In the genomic region with DNA sequence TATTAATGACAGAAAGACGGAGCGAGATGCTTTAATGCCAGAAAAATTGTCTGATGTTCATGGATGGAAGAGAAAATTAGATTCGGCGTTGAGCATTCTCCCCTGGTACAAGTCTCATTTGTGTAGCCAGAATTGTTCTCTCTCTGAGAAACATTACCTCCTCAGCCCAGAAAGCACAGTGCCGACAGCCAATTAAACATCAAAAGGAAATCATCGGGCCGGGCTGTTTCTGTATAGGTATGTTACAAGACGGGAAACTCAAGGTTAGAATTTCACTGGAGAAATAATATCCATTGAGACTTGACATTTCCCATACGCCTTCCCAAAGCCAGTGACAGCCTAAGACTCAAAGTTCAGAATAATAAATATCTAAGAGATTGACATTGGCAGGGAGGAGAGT, we compare ENCODE assay signal across 19 mouse cellular contexts.
DNase-seq lines count a peak whose midpoint lies in the region; ATAC-seq and TF ChIP-seq lines count a peak whose summit lies in the region.
"Had no signal": no experiment of that assay in that cellular context is flagged by ENCODE, and none has a peak within 500 bp of the region (broad histone marks: within the 10 kb centered on the region; RNA-seq: fewer than 3 reads in every experiment).

No protein-coding gene starts in this region.

- no peaks in the 10 kb centered on the region for H3K9me3 ChIP-seq in kidney, embryonic 15.5 days (replicated peaks)
- no peaks in the 10 kb centered on the region for H3K9me3 ChIP-seq in embryonic facial prominence, embryonic 10.5 days
- H3K9me3 ChIP-seq in intestine, postnatal 0 days (ENCODE audit: control insufficient read depth), result no peaks in the 10 kb centered on the region
- H3K9me3 ChIP-seq: heart, embryonic 10.5 days had no signal

- H3K4me3 ChIP-seq in kidney, embryonic 15.5 days (replicated peaks), result no peak overlapping the region
- no peak overlapping the region for H3K4me3 ChIP-seq in embryonic facial prominence, embryonic 10.5 days
- no peak overlapping the region for H3K4me3 ChIP-seq in intestine, postnatal 0 days (ENCODE audit: low read depth, low read length)
- H3K4me3 ChIP-seq: heart, embryonic 10.5 days had no signal

- H3K36me3 ChIP-seq in kidney, embryonic 15.5 days, result 0 out of 2 replicates have a peak, but pooled peaks cover 6% of the 10 kb centered on the region
- H3K36me3 ChIP-seq in embryonic facial prominence, embryonic 10.5 days (replicated peaks), result peaks cover 57% of the 10 kb centered on the region
- H3K36me3 ChIP-seq in intestine, postnatal 0 days (ENCODE audit: control insufficient read depth, insufficient read depth), result no peaks in the 10 kb centered on the region; the same call in 1 of the 2 replicates

- H3K9ac ChIP-seq in kidney, embryonic 15.5 days, result no peak overlapping the region
- no peak overlapping the region for H3K9ac ChIP-seq in intestine, postnatal 0 days (ENCODE audit: low read depth, low read length)

- peak; percentile 31; the same call in 1 of the 2 replicates for ATAC-seq in kidney, embryonic 15.5 days (replicated peaks; ENCODE audit: low FRiP score)
- ATAC-seq in intestine, postnatal 0 days, result no peak
- ATAC-seq: hindbrain, embryonic 16.5 days had no signal

- TF ChIP-seq POLR2A in brain, embryonic 14.5 days (IDR thresholded peaks at IDR 0.05; ENCODE audit: borderline replicate concordance, extremely low read depth, insufficient read depth, insufficient read length, poor library complexity, severe bottlenecking), result no peak

- WGBS in kidney, embryonic 15.5 days, result 31% methylated on average over 9 of the region's 9 CpGs
- 61% methylated on average over 9 of the region's 9 CpGs for WGBS in embryonic facial prominence, embryonic 10.5 days
- 77% methylated on average over 9 of the region's 9 CpGs for WGBS in intestine, postnatal 0 days

- no peaks in the 10 kb centered on the region for H3K27me3 ChIP-seq in kidney, embryonic 15.5 days
- peaks cover 4% of the 10 kb centered on the region; the same call in 1 of the 2 replicates for H3K27me3 ChIP-seq in embryonic facial prominence, embryonic 10.5 days (replicated peaks; ENCODE audit: low read depth, poor library complexity, severe bottlenecking)
- H3K27me3 ChIP-seq in intestine, postnatal 0 days (replicated peaks; ENCODE audit: control insufficient read depth, insufficient read depth, low read length), result no peaks in the 10 kb centered on the region

- TF ChIP-seq CTCF in brain, embryonic 14.5 days (IDR thresholded peaks at IDR 0.05; ENCODE audit: borderline replicate concordance, extremely low read depth, insufficient read depth, insufficient read length), result no peak
- TF ChIP-seq CTCF in intestine, postnatal 0 days (IDR thresholded peaks at IDR 0.05; ENCODE audit: low read depth), result no peak

- peaks cover 27% of the 10 kb centered on the region for H3K4me1 ChIP-seq in kidney, embryonic 15.5 days
- peaks cover 27% of the 10 kb centered on the region for H3K4me1 ChIP-seq in embryonic facial prominence, embryonic 10.5 days
- H3K4me1 ChIP-seq in intestine, postnatal 0 days (replicated peaks; ENCODE audit: control insufficient read depth, insufficient read depth, low read length), result no peaks in the 10 kb centered on the region

- no peak overlapping the region for H3K4me2 ChIP-seq in kidney, embryonic 15.5 days
- no peak overlapping the region for H3K4me2 ChIP-seq in intestine, postnatal 0 days (replicated peaks; ENCODE audit: low read depth)

- no peak for DNase-seq in kidney, postnatal 14 days
- DNase-seq in brain, embryonic 14.5 days (ENCODE audit: low read depth), result peak; percentile 85
- DNase-seq in embryonic facial prominence, embryonic 10.5 days (ENCODE audit: low spot score), result peak; percentile 48
- peak; percentile 52 for DNase-seq in hindlimb bud, embryonic 11.5 days (ENCODE audit: extremely low spot score, low read depth, low spot score)
- no peak for DNase-seq in thymus, postnatal 25 days
- DNase-seq: adrenal gland, postnatal 36 days; cerebellum, adult 8-10 months; gastrocnemius, postnatal 25 days; heart, postnatal 10 days; kidney, adult 9 months; layer of hippocampus, adult 9-11 months; lung, adult 2 months; lung, postnatal 36 days; right cerebral cortex, postnatal 25 days; thymus, postnatal 14 days had no signal

- H3K27ac ChIP-seq in kidney, embryonic 15.5 days, result peak overlapping the region; percentile 42; the same call in 1 of the 2 replicates
- H3K27ac ChIP-seq in embryonic facial prominence, embryonic 10.5 days (replicated peaks), result no peak overlapping the region
- no peak overlapping the region for H3K27ac ChIP-seq in intestine, postnatal 0 days (ENCODE audit: low read depth, low read length)
- H3K27ac ChIP-seq: heart, embryonic 10.5 days had no signal

Comparison
In these comparisons a context has a peak if more than half of its experiments do, and no peak if none do; other contexts are left out.
1. DNase-seq: peak in brain, embryonic 14.5 days (single experiment), embryonic facial prominence, embryonic 10.5 days (single experiment) and hindlimb bud, embryonic 11.5 days (single experiment); none in kidney, postnatal 14 days (single experiment) and thymus, postnatal 25 days (single experiment).